Mouse (Mus musculus) cerebellum, adult 2 months (tissue): ENCODE measurements around the gene Mrtfa. TPM values are rescaled to one million over a fixed set of nuclear protein-coding genes. Genes with fewer than 3 reads are reported as not detected.

ENCODE experiments used
- DNase-seq, 2 experiments: peaks; one replicate each; pipeline ENCODE4 v3.0.0; 2021
- H3K27ac ChIP-seq: fragments of 200-500 bp; 2 replicates; pipeline ENCODE4 v1.5.1; 2012; ENCODE audit warnings: low read length, control low read depth, inconsistent platforms; ENCODE audit not compliant: insufficient read depth
- H3K27me3 ChIP-seq: fragments of 200-500 bp; 2 replicates; pipeline ENCODE4 v1.6.1; 2012; ENCODE audit warnings: inconsistent platforms, mild to moderate bottlenecking, low read length, moderate library complexity; ENCODE audit not compliant: control insufficient read depth, insufficient read depth
- H3K4me1 ChIP-seq: fragments of 200-500 bp; 2 replicates; pipeline ENCODE4 v1.6.1; 2011; ENCODE audit warnings: low read length; ENCODE audit not compliant: control insufficient read depth, insufficient read depth
- H3K4me3 ChIP-seq: fragments of 200-500 bp; replicated peaks from 2 replicates; pipeline ENCODE3; 2011; ENCODE audit warnings: mild to moderate bottlenecking, low read depth, low read length, control low read depth; ENCODE audit not compliant: insufficient read depth
- CTCF ChIP-seq: fragments of 200-500 bp; IDR thresholded peaks from 2 replicates; pipeline ENCODE4 v1.5.1; 2011; ENCODE audit warnings: low read depth, mild to moderate bottlenecking, control low read depth, low read length, moderate library complexity, borderline replicate concordance; ENCODE audit not compliant: insufficient read depth
- POLR2A ChIP-seq: fragments of 200-500 bp; IDR thresholded peaks from 2 replicates; pipeline ENCODE4 v1.6.1; 2011; ENCODE audit warnings: low read length, control low read depth, borderline replicate concordance; ENCODE audit not compliant: insufficient read depth
- WGBS: fragments of 180-500 bp; shearing (Covaris S2); methylation state at CpG from one replicate; pipeline ENCODE4 v1.1.7; 2018; 5-methylcytosine and 5-hydroxymethylcytosine counted together
- polyA plus RNA-seq: library from polyadenylated mRNA; depleted of rRNA; stranded (reverse); fragments of >200 nt; gene quantifications from 2 replicates; pipeline ENCODE4 v1.2.3, GENCODE M21; 2012; rRNA removed

Mrtfa gene
- polyA plus RNA-seq, 1 experiment: 20.0 TPM

- no peak overlapping the region for H3K27ac ChIP-seq
- no peak for TF ChIP-seq CTCF
- TF ChIP-seq POLR2A: no peak
- WGBS: 92% methylated on average over 1 of the region's 1 CpGs
Measured at GRCm38 (mm10) chr15:80969371-80969770, 221.2 kb downstream of the Mrtfa start.

More at GRCm38 (mm10) chr15:80969371-80969770, 221.2 kb downstream of the Mrtfa start:
- Histone ChIP-seq H3K27me3 (no peaks in the 10 kb centered on the region), H3K4me3 (no peak overlapping the region), H3K4me1 (no peaks in the 10 kb centered on the region)
- DNase-seq: no peak

Other genes with a start within 250 kb of the Mrtfa start
- gene Adsl, start 242.3 kb downstream of the Mrtfa start, polyA plus RNA-seq: 69.7 and 81.2 TPM in 2 replicates
- gene Sgsm3, start 213.0 kb downstream of the Mrtfa start, polyA plus RNA-seq: 75.2 and 77.6 TPM in 2 replicates
- 3.6 and 4.1 TPM in 2 replicates for gene Mchr1, start 44.7 kb upstream of the Mrtfa start, polyA plus RNA-seq
- 55.8 and 56.0 TPM in 2 replicates for gene Slc25a17, start 170.1 kb upstream of the Mrtfa start, polyA plus RNA-seq
- gene St13, start 209.3 kb upstream of the Mrtfa start, polyA plus RNA-seq: 75.6 and 85.3 TPM in 2 replicates
- gene Xpnpep3, start 209.4 kb upstream of the Mrtfa start, polyA plus RNA-seq: 7.3 and 9.0 TPM in 2 replicates
- 0.07 TPM in 1 of 2 replicates, not detected in the other for gene Dnajb7, start 217.5 kb upstream of the Mrtfa start, polyA plus RNA-seq